Mouse (Mus musculus) neutrophil, adult 59 days (primary cell): ENCODE data around the gene Prima1. TPM values are rescaled to one million over a fixed set of nuclear protein-coding genes. Genes with fewer than 3 reads are reported as not detected.

Experiments used
- total RNA-seq, 2 experiments: library from RNA; stranded (reverse); gene quantifications; 1 replicate in 1 of 2; 2 replicates in 1 of 2; pipeline ENCODE4 v1.2.4; 2023

Prima1 gene
- total RNA-seq = not detected

GRCm38 (mm10) chr12:103242083-103242581 is at the start of gene Prima1:
Gene Prima1, minus strand, starts transcription at chr12:103242150.

Other genes starting within 250 kb of the Prima1 start
- not detected for gene Fam181a, start 68.8 kb upstream of the Prima1 start, total RNA-seq
- gene Asb2, start 113.9 kb upstream of the Prima1 start, total RNA-seq = under 1 TPM in 1 of 2 experiments, not detected in 1; 0.79 TPM
- gene Otub2, start 146.5 kb upstream of the Prima1 start, total RNA-seq = 1 to 10 TPM; 1.6 to 1.7 TPM
- 1 to 10 TPM; 1.8 to 2.8 TPM for gene 9330161L09Rik, start 165.7 kb upstream of the Prima1 start, total RNA-seq
- gene Ddx24, start 183.7 kb upstream of the Prima1 start, total RNA-seq = 10 to 100 TPM; 68.0 to 74.2 TPM
- 10 to 100 TPM; 78.0 to 93.2 TPM for gene Ifi27, start 192.1 kb upstream of the Prima1 start, total RNA-seq
- gene Ifi27l2a, start 201.5 kb upstream of the Prima1 start, total RNA-seq = 10 to 100 TPM; 81.8 to 83.1 TPM
- gene Ifi27l2b, start 215.1 kb upstream of the Prima1 start, total RNA-seq = not detected